Mouse (Mus musculus) liver, embryonic 14.5 days (tissue): Measurements from ENCODE around the gene Ppp1r16b.

ENCODE experiments used
- CTCF ChIP-seq: IDR thresholded peaks from 2 replicates; pipeline ENCODE4 v1.5.1; 2016; ENCODE audit warnings: antibody characterized with exemption, low read depth, control low read depth
- EP300 ChIP-seq: IDR thresholded peaks from 2 replicates; pipeline ENCODE4 v1.6.1; 2016; ENCODE audit warnings: antibody characterized with exemption, low read depth

- TF ChIP-seq CTCF (no peak), EP300 (no peak)
Observed at GRCm38 (mm10) chr2:158717551-158718418, 52.6 kb downstream of the Ppp1r16b start.
